Mouse (Mus musculus): ENCODE results near the gene Lman2. TPM values are rescaled to one million over a fixed set of nuclear protein-coding genes. Genes with fewer than 3 reads are reported as not detected.

Lman2 gene
- polyA plus RNA-seq, 1 experiment from 2014 or later = 58.0 TPM

GRCm38 (mm10) chr13:55329683-55330566 lies 32.7 kb downstream of the Lman2 start, which contains the start of gene Mxd3:
Gene Mxd3, minus strand, starts transcription at chr13:55329823.
- H3K4me3 ChIP-seq = peak within 1 kb of the TSS; percentile 86
- ATAC-seq (replicated peaks) = peak; percentile 85
- H3K4me1 ChIP-seq = peaks cover 37% of the 10 kb centered on the region
- H3K27ac ChIP-seq (replicated peaks) = peak within 1 kb of the TSS; percentile 90
- WGBS = under 1% methylated on average over 81 of the region's 82 CpGs
- H3K36me3 ChIP-seq = peaks cover 10% of the 10 kb centered on the region; the same call in 1 of the 2 replicates
- no peaks in the 10 kb centered on the region for H3K27me3 ChIP-seq
- H3K9me3 ChIP-seq = no peaks in the 10 kb centered on the region
- H3K4me2 ChIP-seq (replicated peaks) = peak within 1 kb of the TSS; percentile 68
- H3K9ac ChIP-seq (replicated peaks) = peak within 1 kb of the TSS; percentile 72

- peak overlapping the region; percentile 90 for H3K27ac ChIP-seq (replicated peaks)
- peak; percentile 40 for ATAC-seq (replicated peaks)
- WGBS = 1% methylated on average over 29 of the region's 29 CpGs
- peak overlapping the region; percentile 72 for H3K9ac ChIP-seq (replicated peaks)
- H3K4me2 ChIP-seq (replicated peaks) = peak overlapping the region; percentile 68
- peaks cover 15% of the 10 kb centered on the region for H3K36me3 ChIP-seq
- peak overlapping the region; percentile 86 for H3K4me3 ChIP-seq
- H3K9me3 ChIP-seq = no peaks in the 10 kb centered on the region
- peaks cover 37% of the 10 kb centered on the region for H3K4me1 ChIP-seq
- no peaks in the 10 kb centered on the region for H3K27me3 ChIP-seq
Observed at GRCm38 (mm10) chr13:55329109-55329682, 33.4 kb downstream of the Lman2 start.

- Histone ChIP-seq H3K4me3 (peak overlapping the region; percentile 86), H3K27ac (replicated peaks) (no peak overlapping the region; the same call in 1 of the 2 replicates), H3K27me3 (no peaks in the 10 kb centered on the region), H3K36me3 (peaks cover 20% of the 10 kb centered on the region), H3K4me2 (replicated peaks) (peak overlapping the region; percentile 68), H3K4me1 (peaks cover 41% of the 10 kb centered on the region), H3K9ac (replicated peaks) (peak overlapping the region; percentile 72), H3K9me3 (no peaks in the 10 kb centered on the region)
- 71% methylated on average over 4 of the region's 4 CpGs for WGBS
- ATAC-seq (replicated peaks) = no peak
Observed at GRCm38 (mm10) chr13:55328641-55329040, 33.9 kb downstream of the Lman2 start.

GRCm38 (mm10) chr13:55328171-55328570 lies 34.4 kb downstream of the Lman2 start:
- H3K9ac ChIP-seq (replicated peaks) = peak overlapping the region; percentile 72; the same call in 1 of the 2 replicates
- 86% methylated on average over 6 of the region's 6 CpGs for WGBS
- peak overlapping the region; percentile 86 for H3K4me3 ChIP-seq

GRCm38 (mm10) chr13:55327633-55328032 lies 35.0 kb downstream of the Lman2 start:
- Histone ChIP-seq H3K27me3 (no peaks in the 10 kb centered on the region), H3K4me3 (0 out of 2 replicates have a peak overlapping the region, but pooled peaks have one; percentile 86), H3K4me1 (peaks cover 51% of the 10 kb centered on the region), H3K9me3 (no peaks in the 10 kb centered on the region), H3K27ac (replicated peaks) (peak overlapping the region; percentile 65), H3K36me3 (peaks cover 23% of the 10 kb centered on the region), H3K4me2 (replicated peaks) (peak overlapping the region; percentile 68), H3K9ac (replicated peaks) (no peak overlapping the region)
- peak; percentile 26 for ATAC-seq (replicated peaks)
- 20% methylated on average over 8 of the region's 8 CpGs for WGBS

More at GRCm38 (mm10) chr13:55328171-55328570, 34.4 kb downstream of the Lman2 start:
- ATAC-seq (replicated peaks) = no peak
- H3K27me3 ChIP-seq = no peaks in the 10 kb centered on the region
- H3K9me3 ChIP-seq = no peaks in the 10 kb centered on the region
- H3K4me2 ChIP-seq (replicated peaks) = peak overlapping the region; percentile 68
- peaks cover 46% of the 10 kb centered on the region for H3K4me1 ChIP-seq
- H3K36me3 ChIP-seq = peaks cover 23% of the 10 kb centered on the region
- no peak overlapping the region for H3K27ac ChIP-seq (replicated peaks)

GRCm38 (mm10) chr13:55327169-55327568 lies 35.4 kb downstream of the Lman2 start:
- Histone ChIP-seq H3K27me3 (no peaks in the 10 kb centered on the region), H3K36me3 (peaks cover 23% of the 10 kb centered on the region), H3K4me3 (no peak overlapping the region), H3K9me3 (no peaks in the 10 kb centered on the region), H3K4me1 (peaks cover 54% of the 10 kb centered on the region), H3K9ac (replicated peaks) (no peak overlapping the region), H3K4me2 (replicated peaks) (peak overlapping the region; percentile 8; the same call in 1 of the 2 replicates), H3K27ac (replicated peaks) (peak overlapping the region; percentile 65)
- 70% methylated on average over 4 of the region's 4 CpGs for WGBS
- ATAC-seq (replicated peaks) = peak; percentile 15; the same call in 1 of the 2 replicates

- Histone ChIP-seq H3K4me2 (replicated peaks) (no peak overlapping the region), H3K27ac (replicated peaks) (no peak overlapping the region), H3K9me3 (no peaks in the 10 kb centered on the region), H3K4me1 (peaks cover 57% of the 10 kb centered on the region), H3K27me3 (no peaks in the 10 kb centered on the region), H3K36me3 (peaks cover 23% of the 10 kb centered on the region), H3K9ac (replicated peaks) (no peak overlapping the region), H3K4me3 (no peak overlapping the region)
- WGBS = 88% methylated on average over 11 of the region's 11 CpGs
- no peak for ATAC-seq (replicated peaks)
Observed at GRCm38 (mm10) chr13:55325596-55325995, 37.0 kb downstream of the Lman2 start.

GRCm38 (mm10) chr13:55322130-55322825 lies 40.3 kb downstream of the Lman2 start:
- Histone ChIP-seq H3K4me1 (peaks cover 35% of the 10 kb centered on the region), H3K4me2 (replicated peaks) (peak overlapping the region; percentile 96), H3K9ac (replicated peaks) (peak overlapping the region; percentile 86), H3K9me3 (no peaks in the 10 kb centered on the region), H3K27ac (replicated peaks) (peak overlapping the region; percentile 71), H3K36me3 (peaks cover 44% of the 10 kb centered on the region), H3K4me3 (peak overlapping the region; percentile 73), H3K27me3 (no peaks in the 10 kb centered on the region)
- 2% methylated on average over 31 of the region's 31 CpGs for WGBS
- ATAC-seq (replicated peaks) = no peak

- H3K27ac ChIP-seq (replicated peaks) = peak within 1 kb of the TSS; percentile 71
- peak within 1 kb of the TSS; percentile 73 for H3K4me3 ChIP-seq
- H3K4me2 ChIP-seq (replicated peaks) = peak within 1 kb of the TSS; percentile 96
- no peaks in the 10 kb centered on the region for H3K9me3 ChIP-seq
- peaks cover 30% of the 10 kb centered on the region for H3K4me1 ChIP-seq
- H3K27me3 ChIP-seq = no peaks in the 10 kb centered on the region
- H3K36me3 ChIP-seq = peaks cover 50% of the 10 kb centered on the region
- H3K9ac ChIP-seq (replicated peaks) = peak within 1 kb of the TSS; percentile 86
- ATAC-seq (replicated peaks) = peak; percentile 90
- WGBS = under 1% methylated on average over 73 of the region's 73 CpGs
Observed at GRCm38 (mm10) chr13:55321434-55322129, 41.0 kb downstream of the Lman2 start, which contains the start of gene Rab24. Gene Rab24, minus strand, starts transcription at chr13:55321946.

GRCm38 (mm10) chr13:55319931-55320533 lies 42.6 kb downstream of the Lman2 start, which contains the start of gene Prelid1:
Gene Prelid1, plus strand, starts transcription at chr13:55320500.
- Histone ChIP-seq H3K4me1 (peaks cover 30% of the 10 kb centered on the region), H3K27ac (replicated peaks) (peak within 1 kb of the TSS; percentile 71; the same call in 1 of the 2 replicates), H3K9me3 (no peaks in the 10 kb centered on the region), H3K9ac (replicated peaks) (peak within 1 kb of the TSS; percentile 86), H3K4me3 (peak within 1 kb of the TSS; percentile 73), H3K27me3 (no peaks in the 10 kb centered on the region), H3K36me3 (peaks cover 51% of the 10 kb centered on the region), H3K4me2 (replicated peaks) (peak within 1 kb of the TSS; percentile 96)
- WGBS = 87% methylated on average over 4 of the region's 4 CpGs
- ATAC-seq (replicated peaks) = no peak

- Histone ChIP-seq H3K4me2 (replicated peaks) (no peak overlapping the region), H3K9ac (replicated peaks) (no peak overlapping the region), H3K4me1 (peaks cover 23% of the 10 kb centered on the region), H3K27ac (replicated peaks) (no peak overlapping the region), H3K36me3 (peaks cover 56% of the 10 kb centered on the region), H3K9me3 (no peaks in the 10 kb centered on the region), H3K4me3 (no peak overlapping the region), H3K27me3 (no peaks in the 10 kb centered on the region)
- no peak for ATAC-seq (replicated peaks)
- 92% methylated on average over 3 of the region's 3 CpGs for WGBS
Observed at GRCm38 (mm10) chr13:55318351-55318750, 44.2 kb downstream of the Lman2 start.

All from forebrain, embryonic 15.5 days (tissue).